Mouse (Mus musculus) urinary bladder, postnatal 10 days (tissue): Measurements from ENCODE around the gene Gm42674.

ENCODE experiments used
- DNase-seq: peaks from one replicate; pipeline ENCODE4 v3.0.0; 2022; ENCODE audit warnings: low spot score

The Gm42674 gene

GRCm38 (mm10) chr3:90623435-90624071 is 21.8 kb downstream of the Gm42674 start:
- DNase-seq: no peak

DNA sequence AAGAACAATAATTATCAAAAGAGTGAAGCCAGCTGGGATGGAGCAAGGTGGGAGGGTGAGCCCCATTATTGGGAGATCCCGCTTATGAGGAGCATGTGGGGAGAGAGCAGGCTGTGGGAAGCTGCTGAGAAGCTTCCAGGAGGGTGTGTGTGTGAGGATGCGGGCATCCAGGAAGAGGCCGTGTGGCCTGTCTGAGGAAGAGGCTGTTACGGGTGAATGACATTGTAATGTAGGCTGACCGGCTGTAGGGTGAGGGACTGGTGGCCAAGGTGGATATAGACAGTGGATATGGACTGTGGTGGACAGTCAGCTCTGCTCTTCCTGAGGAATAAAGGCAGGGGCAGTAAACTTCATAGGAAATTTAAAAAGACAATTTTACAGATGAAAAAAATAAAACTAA is 23.8 kb downstream of the Gm42674 start:
- no peak for DNase-seq

GRCm38 (mm10) chr3:90626266-90627021 is 24.7 kb downstream of the Gm42674 start:
- DNase-seq: no peak

DNA sequence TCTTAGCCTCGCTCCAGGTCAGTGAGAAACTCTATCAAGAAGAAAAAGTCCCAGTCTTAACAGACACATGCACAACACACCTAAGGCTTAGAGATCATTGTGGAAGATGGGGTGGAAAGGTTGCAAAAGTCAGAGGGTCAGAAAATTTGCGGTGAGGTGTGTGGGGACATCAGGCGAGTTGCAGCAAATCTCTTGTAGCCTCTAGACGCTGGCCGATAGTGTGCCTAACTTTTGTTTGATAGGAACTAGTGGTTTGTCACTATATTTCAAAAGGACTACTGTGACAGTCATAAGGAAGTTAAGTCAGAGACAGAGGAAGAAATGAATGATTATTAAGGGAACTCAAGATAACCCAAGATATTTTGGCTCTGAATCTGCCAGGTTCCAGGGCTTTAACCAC is 25.7 kb downstream of the Gm42674 start:
- DNase-seq: no peak

GRCm38 (mm10) chr3:90627807-90628206 is 26.1 kb downstream of the Gm42674 start:
- DNase-seq: no peak

- DNase-seq: no peak
These were observed 27.6 kb downstream of the Gm42674 start for GRCm38 (mm10) chr3:90629298-90629697.

DNA sequence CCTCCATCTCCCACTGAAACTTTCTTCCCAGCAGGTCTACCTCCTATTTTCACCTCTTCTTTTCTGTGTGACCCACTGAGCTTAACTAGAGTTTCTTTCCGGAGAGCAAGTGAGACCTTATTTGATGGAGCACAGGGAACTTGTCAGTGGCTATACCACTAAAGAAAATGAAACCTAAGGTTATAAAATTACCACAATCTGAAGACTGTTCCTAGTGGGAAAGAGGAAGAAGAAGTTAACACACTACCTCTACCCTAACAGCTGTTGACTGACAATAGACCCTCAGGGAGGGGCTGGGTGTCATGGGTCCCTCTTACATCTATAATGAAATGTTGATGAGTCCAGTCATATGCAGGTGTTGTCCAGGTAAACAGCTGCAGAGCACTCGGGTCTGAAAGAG is 30.3 kb downstream of the Gm42674 start:
- DNase-seq: no peak

GRCm38 (mm10) chr3:90638511-90639275 is 37.0 kb downstream of the Gm42674 start:
- DNase-seq: no peak

- DNase-seq: no peak
These were observed 37.9 kb downstream of the Gm42674 start for GRCm38 (mm10) chr3:90639511-90640154.

DNA sequence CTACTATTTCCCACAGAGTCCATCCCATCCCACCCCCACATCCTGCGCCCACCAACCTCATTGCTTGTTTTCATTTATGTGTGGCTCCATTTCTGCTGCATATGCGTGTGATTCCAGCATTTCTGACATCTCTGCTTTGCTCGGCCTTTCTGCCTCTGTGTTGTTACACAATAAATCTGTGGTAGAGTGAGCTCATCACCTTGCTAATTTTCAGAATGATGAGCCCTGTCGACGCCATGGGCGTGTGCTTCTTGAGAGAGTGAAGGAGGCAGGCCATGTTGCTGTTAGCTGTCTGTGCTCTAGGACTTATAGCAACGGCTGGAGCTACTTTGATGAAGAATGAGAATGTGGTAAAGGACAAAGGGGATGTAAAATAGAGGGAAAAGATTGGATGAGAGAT is 39.3 kb downstream of the Gm42674 start:
- DNase-seq: no peak

DNA sequence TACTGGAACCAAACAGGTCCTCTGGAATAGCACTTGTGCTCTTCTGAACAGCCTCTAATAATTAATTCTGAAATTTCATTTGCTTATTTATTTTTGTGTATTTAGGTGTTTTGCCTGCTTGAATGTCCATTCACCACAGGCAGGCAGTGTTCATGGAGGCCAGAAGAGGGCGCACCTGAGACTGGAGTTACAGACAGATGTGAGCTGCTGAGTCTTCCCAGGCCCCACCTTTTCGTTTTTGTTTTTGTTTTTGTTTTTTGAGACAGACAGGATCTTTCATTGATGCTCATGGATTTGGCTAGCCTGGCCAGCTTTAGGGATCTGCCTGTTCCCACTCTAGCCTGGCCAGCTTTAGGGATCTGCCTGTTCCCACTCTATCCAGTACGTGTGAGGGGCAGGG is 42.5 kb downstream of the Gm42674 start:
- DNase-seq: no peak

GRCm38 (mm10) chr3:90647291-90647690 is 45.6 kb downstream of the Gm42674 start:
- DNase-seq: no peak

- DNase-seq: no peak
These were observed 47.3 kb downstream of the Gm42674 start for GRCm38 (mm10) chr3:90648981-90649380.

GRCm38 (mm10) chr3:90649832-90650231 is 48.1 kb downstream of the Gm42674 start:
- no peak for DNase-seq

DNA sequence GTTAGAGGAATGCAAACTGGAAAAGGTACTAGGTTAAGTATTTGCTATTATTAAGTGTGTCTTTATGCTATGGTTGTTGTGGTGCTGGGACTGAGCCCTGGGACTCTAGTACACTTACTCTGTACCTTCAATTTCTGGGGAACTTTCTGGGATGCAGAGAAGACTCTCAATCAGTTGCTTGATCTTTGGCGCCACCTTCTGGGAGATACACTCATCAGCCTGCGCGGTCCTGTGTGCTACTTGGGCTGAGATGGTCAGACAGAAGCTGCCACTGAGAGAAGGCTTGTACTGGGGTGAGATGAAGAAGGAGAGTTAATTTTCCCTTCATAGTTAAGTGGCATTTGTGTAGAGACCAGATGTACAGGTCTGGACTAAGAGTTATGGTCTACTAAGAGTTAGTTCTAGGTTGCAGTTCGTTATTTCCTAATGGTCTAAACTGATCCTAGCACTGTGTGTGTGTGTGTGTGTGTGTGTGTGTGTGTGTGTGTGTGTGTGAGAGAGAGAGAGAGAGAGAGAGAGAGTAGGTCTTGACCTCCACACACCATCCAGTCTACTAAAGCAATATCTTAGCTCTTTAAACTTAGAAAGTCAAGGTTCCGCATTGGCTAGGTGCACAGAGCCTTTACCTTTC is 51.3 kb downstream of the Gm42674 start:
- peak; percentile 35 for DNase-seq

DNA sequence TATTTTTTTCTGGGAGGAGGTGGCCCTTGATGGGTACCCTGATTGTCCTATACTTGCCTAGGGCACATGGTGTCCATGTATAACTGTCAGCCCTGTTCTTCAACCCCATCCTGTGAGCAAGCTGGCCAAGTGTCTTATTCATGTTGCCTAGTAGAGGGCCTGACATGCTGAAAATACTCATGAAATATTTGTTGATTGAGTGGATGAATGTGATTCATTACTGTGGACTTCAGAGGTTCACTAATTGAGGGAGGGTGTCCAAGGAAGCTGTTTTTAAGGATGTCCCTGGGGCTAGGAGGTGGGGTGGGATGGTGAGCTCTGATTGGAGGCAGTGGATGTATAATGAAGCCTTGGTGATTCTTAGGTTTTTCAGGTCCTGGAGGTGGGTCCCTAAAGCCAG is 52.0 kb downstream of the Gm42674 start, which contains the start of gene S100a7a:
Gene S100a7a (plus strand): TSS at position 301 of the 400 bp plus-strand sequence.
- DNase-seq: no peak
